Mouse (Mus musculus): ENCODE results near the gene Gab1. TPM values are rescaled to one million over a fixed set of nuclear protein-coding genes. Genes with fewer than 3 reads are reported as not detected.

The Gab1 gene
- total and polyA plus RNA-seq, 3 experiments = 4.0 to 8.1 TPM; not detected in 1

- Histone ChIP-seq H3K36me3 (ENCODE audit: control insufficient read depth in 1 of 2, insufficient read depth in 2 of 2, low read length in 2 of 2) (peaks cover 0 to 6% of the 10 kb centered on the region in 2 experiments; a peak in 2 of 4 replicates), H3K4me3 (ENCODE audit: control insufficient read depth in 1 of 2, insufficient read depth in 1 of 2, low read depth in 2 of 2, low read length in 2 of 2) (no peak overlapping the region), H3K27me3 (ENCODE audit: control insufficient read depth in 1 of 2, insufficient read depth in 2 of 2, low read length in 2 of 2) (no peaks in the 10 kb centered on the region), H3K9me3 (replicated peaks; ENCODE audit: insufficient read depth, low read length) (no peaks in the 10 kb centered on the region), H3K4me1 (ENCODE audit: control insufficient read depth in 1 of 2, insufficient read depth in 2 of 2, low read length in 2 of 2) (no peaks in the 10 kb centered on the region), H3K9ac (ENCODE audit: control insufficient read depth, low read depth, low read length, poor library complexity, severe bottlenecking) (no peak overlapping the region), H3K27ac (ENCODE audit: control insufficient read depth, low read depth, low read length) (no peak overlapping the region), H3K79me2 (ENCODE audit: control insufficient read depth, insufficient read depth, low read length, poor library complexity) (no peaks in the 10 kb centered on the region)
- no peak for DNase-seq (ENCODE audit: low read depth, low spot score)
- TF ChIP-seq MXI1 (IDR thresholded peaks at IDR 0.05; ENCODE audit: low read depth, low read length) (no peak), GATA1 (IDR thresholded peaks at IDR 0.05; ENCODE audit: low read depth, low read length) (no peak), GABPA (IDR thresholded peaks at IDR 0.05; ENCODE audit: low read depth, low read length) (no peak), MYB (IDR thresholded peaks at IDR 0.05; ENCODE audit: low read depth, low read length) (no peak), CHD1 (IDR thresholded peaks at IDR 0.05; ENCODE audit: low read depth, low read length) (no peak), CHD2 (IDR thresholded peaks at IDR 0.05; ENCODE audit: low read length) (no peak), UBTF (IDR thresholded peaks at IDR 0.05; ENCODE audit: borderline replicate concordance, insufficient read depth, low read depth, low read length) (no peak), ETS1 (IDR thresholded peaks at IDR 0.05; ENCODE audit: low read depth, low read length) (no peak), E2F4 (IDR thresholded peaks at IDR 0.05; ENCODE audit: borderline replicate concordance, low read depth, low read length) (no peak)
Measured at GRCm38 (mm10) chr8:80895397-80895796, 15.1 kb upstream of the Gab1 start.

- no peak for DNase-seq (ENCODE audit: low read depth, low spot score)
- TF ChIP-seq USF2 (IDR thresholded peaks at IDR 0.05; ENCODE audit: borderline replicate concordance in 1 of 2, insufficient read depth in 1 of 2, low read depth in 1 of 2, low read length in 2 of 2) (no peak), MEF2A (IDR thresholded peaks at IDR 0.05; ENCODE audit: extremely low read depth, insufficient replicate concordance, low read depth, low read length, poor library complexity, severe bottlenecking) (no peak), UBTF (IDR thresholded peaks at IDR 0.05; ENCODE audit: borderline replicate concordance, insufficient read depth, low read depth, low read length) (no peak), ZKSCAN1 (IDR thresholded peaks at IDR 0.05; ENCODE audit: low read depth, low read length) (no peak), RCOR1 (IDR thresholded peaks at IDR 0.05; ENCODE audit: low read depth, low read length) (no peak), ELF1 (IDR thresholded peaks at IDR 0.05; ENCODE audit: low read depth, low read length) (no peak), CTCF (IDR thresholded peaks at IDR 0.05 in 2 of 3, conservative IDR thresholded peaks at IDR 0.05 in 1 of 3; ENCODE audit: control insufficient read depth in 1 of 3, insufficient read depth in 1 of 3, low read depth in 2 of 3, low read length in 3 of 3, poor library complexity in 1 of 3, severe bottlenecking in 1 of 3) (no peak)
- peaks cover 0 to 6% of the 10 kb centered on the region in 2 experiments; a peak in 2 of 4 replicates for H3K36me3 ChIP-seq (ENCODE audit: control insufficient read depth in 1 of 2, insufficient read depth in 2 of 2, low read length in 2 of 2)
- no peaks in the 10 kb centered on the region for H3K4me1 ChIP-seq (ENCODE audit: control insufficient read depth in 1 of 2, insufficient read depth in 2 of 2, low read length in 2 of 2)
- no peak overlapping the region for H3K9ac ChIP-seq (ENCODE audit: control insufficient read depth, low read depth, low read length, poor library complexity, severe bottlenecking)
- H3K27ac ChIP-seq (ENCODE audit: control insufficient read depth, low read depth, low read length) = no peak overlapping the region
- no peak overlapping the region for H3K4me3 ChIP-seq (ENCODE audit: control insufficient read depth in 1 of 2, insufficient read depth in 1 of 2, low read depth in 2 of 2, low read length in 2 of 2)
- no peaks in the 10 kb centered on the region for H3K27me3 ChIP-seq (ENCODE audit: control insufficient read depth in 1 of 2, insufficient read depth in 2 of 2, low read length in 2 of 2)
- H3K79me2 ChIP-seq (ENCODE audit: control insufficient read depth, insufficient read depth, low read length, poor library complexity) = no peaks in the 10 kb centered on the region
- H3K9me3 ChIP-seq (replicated peaks; ENCODE audit: insufficient read depth, low read length) = no peaks in the 10 kb centered on the region
Measured at GRCm38 (mm10) chr8:80894528-80894927, 14.2 kb upstream of the Gab1 start.
